Mouse (Mus musculus): ENCODE measurements around the gene Olfr155.

- TF ChIP-seq GATA1 (IDR thresholded peaks at IDR 0.05; ENCODE audit: borderline replicate concordance, low read length) (no peak), FLI1 (IDR thresholded peaks at IDR 0.05; ENCODE audit: low read length) (no peak)
Measured at GRCm38 (mm10) chr4:43891247-43891646, 39.9 kb downstream of the Olfr155 start.

All from megakaryocyte, embryonic 14.5 days (primary cell).